Mouse (Mus musculus): ENCODE data around the gene Pafah1b2. TPM values are rescaled to one million over a fixed set of nuclear protein-coding genes. Genes with fewer than 3 reads are reported as not detected.
A peak's percentile ranks its signal among the peaks of the same experiment; 100 is the strongest.

Gene Pafah1b2
- polyA plus RNA-seq, 3 experiments from 2014 or later: 58.6 to 75.2 (median 67.0) TPM

DNA sequence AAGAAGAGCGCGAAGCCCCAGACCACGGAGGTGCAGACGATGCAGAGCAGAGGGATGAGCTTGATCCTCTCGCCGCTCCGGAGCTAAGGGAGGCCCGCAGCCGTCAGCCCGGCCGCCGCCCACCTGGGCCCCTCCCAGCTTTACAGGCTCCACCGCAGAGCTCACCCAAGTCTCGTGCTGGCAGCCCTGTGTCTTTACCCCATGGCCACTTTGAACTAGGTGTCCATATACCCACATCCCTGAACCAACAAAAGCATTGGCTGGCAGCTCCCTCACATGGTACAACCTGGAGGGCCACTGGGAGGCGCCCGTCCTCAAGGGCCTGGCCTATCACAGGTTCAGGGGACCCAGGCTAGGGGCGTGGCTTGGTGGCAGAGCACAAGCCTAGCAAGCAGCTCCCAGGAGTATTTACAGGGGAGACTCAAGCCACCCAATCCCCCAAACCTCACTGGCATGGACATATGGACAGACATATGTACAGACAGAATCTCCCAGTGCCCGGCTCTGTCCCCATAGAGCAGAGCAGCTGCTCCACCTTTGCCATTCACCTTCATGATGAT is 71.1 kb downstream of the Pafah1b2 start:
- no peak for ATAC-seq

DNA sequence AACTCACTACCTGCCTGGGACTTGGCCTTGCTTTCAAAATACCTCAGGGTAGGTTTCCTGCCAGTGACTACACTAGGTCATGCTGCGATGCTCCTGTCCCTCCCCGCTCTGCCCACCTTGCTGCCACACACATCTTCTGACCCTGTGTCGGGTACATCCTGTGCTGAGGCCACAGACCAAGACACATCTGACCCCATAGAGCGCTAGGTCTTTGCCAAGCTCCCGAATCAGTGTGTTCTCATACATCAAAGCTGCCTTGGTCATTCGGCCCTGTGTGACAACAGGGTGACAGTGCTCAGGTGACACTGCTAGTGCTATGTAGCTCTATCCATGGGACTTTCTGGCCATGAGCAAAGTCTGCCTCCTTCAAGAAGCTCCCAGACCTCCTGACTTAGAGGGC is 72.7 kb downstream of the Pafah1b2 start:
- ATAC-seq: no peak

DNA sequence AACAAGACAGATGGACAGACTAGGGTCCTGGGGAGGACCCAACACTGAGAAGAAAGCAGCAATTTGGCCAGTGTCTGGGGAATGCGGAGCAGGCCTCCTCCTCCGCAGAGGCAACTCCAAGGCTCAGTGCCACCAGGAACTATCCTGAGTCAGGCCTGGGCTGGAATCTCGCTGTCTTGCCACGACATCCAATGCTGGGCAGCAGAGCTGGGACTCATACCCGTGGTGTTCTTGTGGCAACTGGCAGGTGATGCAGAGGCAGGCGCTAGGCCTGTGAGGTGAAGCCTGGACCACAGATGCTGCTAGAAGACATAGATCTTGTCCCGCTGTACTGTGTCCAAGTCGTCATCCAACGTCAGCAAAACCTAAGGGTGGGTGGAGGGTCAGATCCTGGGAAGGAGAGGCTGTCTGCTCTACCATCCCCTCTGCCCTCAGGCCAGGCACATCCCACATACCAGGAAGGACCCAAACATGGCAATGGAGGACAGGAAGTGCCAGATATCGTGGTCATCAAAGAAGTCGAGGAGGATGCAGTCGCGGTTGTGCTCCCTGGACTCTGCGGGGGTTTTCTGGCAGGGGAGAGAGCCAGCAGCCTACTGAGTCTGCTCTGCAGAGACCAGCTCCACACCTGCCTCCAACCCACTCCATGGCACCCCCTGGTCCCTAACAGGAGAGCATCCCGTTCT is 73.4 kb downstream of the Pafah1b2 start:
- no peak for ATAC-seq

DNA sequence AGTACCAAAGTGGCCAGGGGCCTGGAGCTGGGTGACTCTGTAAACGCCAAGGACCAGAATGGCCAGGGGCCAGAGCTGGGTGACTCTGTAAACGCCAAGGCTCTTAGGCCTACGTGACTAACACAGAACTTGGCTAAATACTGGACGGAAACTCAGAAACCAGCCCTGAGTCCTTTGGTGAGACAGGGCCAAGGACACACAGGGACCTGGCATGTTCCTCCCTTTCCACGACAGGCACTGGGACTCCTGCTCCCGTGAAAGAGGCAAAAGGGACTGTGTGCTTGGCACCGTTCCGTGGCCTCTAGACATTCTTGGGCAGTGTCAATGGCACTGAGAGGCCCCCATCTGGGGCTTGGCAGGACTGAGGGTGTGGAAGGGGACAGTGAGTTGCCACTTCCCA is 74.4 kb downstream of the Pafah1b2 start:
- ATAC-seq: no peak

DNA sequence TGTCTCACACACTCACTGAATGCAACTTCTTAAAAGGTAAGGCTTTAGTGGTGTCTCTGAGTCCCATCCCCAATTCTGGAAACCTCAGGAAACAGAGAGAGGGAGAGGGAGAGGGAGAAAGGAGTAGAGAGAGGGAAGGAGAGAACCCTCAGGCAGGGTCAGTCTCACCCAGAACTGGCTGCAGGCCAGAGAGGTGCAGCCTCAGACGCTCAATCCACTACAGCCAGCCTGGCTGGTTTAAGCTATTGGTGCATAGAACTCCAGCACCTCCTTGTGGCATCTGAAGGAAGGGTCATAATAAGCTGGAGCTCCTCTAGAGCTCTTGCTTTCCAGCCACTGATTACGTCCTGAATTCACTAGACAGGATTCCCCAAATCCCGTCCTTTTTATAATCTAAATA is 75.6 kb downstream of the Pafah1b2 start:
- peak; percentile 74 for ATAC-seq

DNA sequence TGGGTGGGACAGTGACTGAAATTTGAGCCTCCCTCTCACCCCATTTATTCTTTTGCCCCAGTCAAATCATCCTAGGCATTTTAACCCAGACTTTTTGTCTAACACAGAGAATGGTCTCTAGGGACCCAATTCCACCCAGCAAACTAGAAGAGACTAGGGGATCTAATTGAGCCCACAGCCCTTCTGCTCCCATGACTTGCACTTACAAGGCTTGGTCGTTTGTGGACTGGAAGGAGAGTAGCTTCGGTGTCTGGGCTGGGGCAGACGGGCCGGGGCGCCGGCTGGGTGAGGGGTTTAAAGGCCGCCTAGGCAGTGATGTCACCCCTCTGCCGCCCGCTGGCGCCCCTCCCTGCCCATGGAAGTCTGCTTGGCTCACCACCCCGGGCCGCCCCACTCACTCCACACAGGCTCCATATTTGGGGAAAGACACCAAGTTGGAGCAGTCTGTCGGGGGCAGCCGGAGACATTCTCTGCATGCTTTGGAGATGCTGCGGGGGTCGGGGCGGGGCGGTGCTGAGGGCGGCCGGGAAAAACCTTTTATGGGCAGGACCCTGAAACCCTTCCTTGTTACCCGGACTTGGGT is 76.8 kb downstream of the Pafah1b2 start, which contains the start of gene Tagln:
Gene Tagln (minus strand): TSS at position 431 of the 583 bp plus-strand sequence.
- no peak for ATAC-seq

DNA sequence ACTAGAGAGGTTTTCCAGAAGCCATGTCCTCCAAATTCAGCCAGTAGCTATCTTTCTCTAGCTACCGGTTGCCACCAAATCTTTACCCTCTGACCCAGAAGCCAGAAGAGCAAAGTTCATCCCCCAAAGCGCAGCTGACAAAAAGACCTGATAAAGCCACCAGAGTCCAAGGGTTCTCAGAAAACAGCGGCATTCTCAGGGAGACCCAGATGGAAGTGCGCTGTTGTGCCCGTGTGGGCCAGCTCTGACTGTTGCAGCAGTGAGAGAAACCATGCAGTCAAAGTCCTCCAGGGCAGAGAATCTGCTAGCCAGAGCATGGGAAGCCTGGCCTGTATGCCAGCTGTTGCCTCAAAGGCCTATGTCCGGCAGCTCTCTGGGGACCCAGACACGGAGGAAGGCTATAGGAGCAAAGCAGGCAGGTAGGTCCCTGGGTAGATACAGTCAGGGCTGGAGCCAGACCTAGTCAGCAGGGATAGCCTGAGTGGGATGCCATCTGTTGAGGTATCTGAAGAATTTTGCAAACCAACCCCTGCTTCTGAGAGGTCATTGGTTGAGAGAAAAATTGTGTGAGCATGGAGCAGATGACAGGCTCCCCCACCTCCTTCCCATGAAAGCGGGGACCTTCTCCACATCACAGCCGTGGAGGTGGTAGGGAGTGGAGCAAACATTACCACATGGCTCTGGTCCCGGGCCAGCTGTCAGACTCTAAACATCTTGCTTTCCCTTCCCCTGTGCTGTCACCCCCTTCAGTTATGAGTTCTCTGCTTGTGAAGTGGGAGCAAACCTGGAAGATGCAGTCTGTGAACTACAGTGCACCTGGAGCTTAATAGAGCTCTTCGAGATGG is 79.7 kb downstream of the Pafah1b2 start:
- no peak for ATAC-seq

DNA sequence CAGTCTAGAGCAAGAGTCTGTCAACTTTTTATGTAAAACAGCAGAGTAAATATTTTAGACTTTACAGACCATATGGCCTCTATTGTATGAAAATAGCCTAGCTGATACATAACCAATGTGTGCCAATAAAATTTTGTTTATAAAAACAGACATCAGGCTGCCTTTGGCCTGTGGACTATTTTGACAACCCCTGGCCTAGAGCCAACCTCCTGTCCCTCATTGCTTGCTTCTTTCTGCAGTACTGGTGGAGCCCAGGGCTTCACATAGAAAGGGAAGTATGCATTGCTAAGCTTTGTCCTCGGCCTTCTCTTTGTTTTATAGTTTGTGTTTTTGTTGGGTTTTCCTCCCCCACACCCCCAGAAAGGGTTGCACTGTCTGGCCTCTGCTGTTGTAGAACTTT is 80.5 kb downstream of the Pafah1b2 start:
- ATAC-seq: no peak

DNA sequence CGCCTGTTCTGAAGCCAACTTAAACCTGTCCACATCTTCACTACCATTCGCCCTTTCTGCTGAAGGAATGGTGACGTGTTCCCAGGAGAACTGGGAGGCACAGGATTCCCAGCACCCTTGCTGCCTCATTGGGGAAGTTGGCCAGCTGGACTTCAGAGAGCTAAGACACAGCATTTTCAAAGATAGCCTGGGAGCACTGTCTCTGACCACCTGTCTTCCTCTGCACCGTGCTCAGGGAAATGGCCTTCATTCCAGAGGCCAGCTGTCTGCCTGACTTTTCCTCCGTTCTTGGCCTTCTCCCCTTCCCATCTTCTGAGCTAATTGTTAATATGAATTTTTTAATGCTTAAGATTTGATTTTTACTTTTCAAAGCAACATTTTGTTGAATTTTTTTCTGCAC is 83.2 kb downstream of the Pafah1b2 start:
- no peak for ATAC-seq

DNA sequence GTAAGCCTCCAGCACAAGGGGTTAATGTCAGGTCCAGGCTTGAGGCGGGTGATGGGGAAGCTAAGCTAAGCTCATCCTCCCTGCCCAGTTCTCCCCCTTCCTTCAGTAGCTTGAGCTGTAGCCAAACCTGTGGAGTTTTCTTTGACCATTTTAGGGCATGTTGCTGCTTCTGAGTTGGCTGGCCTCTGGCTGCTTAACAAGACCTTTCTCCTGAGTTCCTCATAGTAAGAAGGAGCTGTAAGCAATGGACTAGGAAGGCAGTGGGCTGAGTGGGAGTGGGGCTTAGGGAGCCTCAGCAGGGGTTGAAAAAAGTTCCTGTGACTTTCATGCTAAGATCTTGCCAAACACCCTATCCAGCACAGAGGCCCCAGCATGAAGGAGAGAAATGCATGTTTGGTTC is 92.6 kb downstream of the Pafah1b2 start:
- no peak for ATAC-seq

DNA sequence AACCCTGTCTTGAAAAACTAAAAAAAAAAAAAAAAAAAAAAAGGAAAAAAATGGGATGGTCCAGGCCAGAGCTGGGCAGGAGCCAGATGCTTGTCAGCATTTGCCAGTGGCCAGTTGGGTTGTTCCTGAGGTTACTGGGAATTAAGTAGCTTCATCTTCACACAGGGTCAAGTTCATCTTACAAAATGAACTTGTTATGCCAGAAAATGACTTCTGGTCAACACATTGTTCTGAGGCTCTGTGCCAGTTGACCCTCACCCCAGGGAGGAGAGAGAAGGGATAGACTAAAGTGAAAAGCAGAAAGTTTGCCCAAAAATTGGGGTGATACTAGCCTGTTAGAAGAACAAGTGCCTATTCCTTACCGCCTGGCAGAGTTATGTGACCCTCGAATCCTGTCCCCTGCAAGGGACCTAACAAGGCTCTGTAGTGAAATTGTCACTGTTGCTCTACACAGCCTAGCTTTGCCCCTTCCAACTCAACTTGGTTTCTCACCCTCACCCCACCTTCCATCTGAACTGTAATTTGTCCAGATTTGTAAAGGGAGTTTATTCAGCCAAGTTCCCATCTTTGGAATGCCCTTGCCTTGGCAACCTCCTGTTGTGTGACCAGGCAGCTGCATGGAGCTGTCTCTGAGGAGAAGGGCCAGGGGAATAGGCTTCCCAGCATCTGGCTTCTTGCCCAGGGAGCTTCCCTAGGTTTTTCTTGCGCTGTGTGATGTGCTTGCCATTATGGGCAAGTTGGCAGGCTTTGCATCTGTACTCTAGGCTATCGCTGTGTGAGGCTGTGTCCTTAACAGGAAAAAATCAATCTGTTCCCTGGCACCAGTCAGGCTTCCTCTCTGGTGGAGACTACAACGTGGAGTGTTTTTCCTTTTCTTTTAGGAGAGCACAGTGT is 95.2 kb downstream of the Pafah1b2 start:
- no peak for ATAC-seq

DNA sequence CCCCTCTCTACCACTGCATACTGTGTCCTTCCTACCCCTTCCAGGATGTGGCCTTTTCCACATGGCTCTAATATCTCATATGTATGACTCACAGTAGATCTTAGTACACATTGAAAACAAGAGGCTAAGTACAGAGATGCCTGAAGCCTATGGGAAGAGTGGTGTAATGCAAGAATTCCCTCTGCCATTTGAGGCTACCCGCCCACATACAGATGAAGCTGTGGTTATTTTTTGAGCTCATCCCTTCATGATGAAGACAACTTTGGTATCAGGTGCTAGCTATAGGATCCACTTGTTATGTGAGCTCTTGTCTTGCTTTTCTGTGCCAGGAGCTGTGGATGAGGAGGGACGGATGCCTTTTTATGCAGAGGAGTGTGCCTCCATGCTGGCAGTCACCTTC is 96.8 kb downstream of the Pafah1b2 start:
- no peak for ATAC-seq

Other genes starting within 250 kb of the Pafah1b2 start
- 10 to 100 TPM in 2 of 3 experiments, 1 to 10 TPM in 1; 9.2 to 12.9 (median 10.2) TPM for gene Cep164, start 184.0 kb downstream of the Pafah1b2 start, polyA plus RNA-seq (2017; shearing (Covaris generic))
- gene Bace1, start 174.1 kb downstream of the Pafah1b2 start, polyA plus RNA-seq (2017; shearing (Covaris generic)): 10 to 100 TPM in 1 of 3 experiments, 1 to 10 TPM in 2; 6.0 to 10.9 (median 9.7) TPM
- 10 to 100 TPM; 13.3 to 17.7 (median 17.4) TPM for gene Pcsk7, start 106.2 kb downstream of the Pafah1b2 start, polyA plus RNA-seq (2017; shearing (Covaris generic))
- gene Rnf214, start 105.8 kb downstream of the Pafah1b2 start, polyA plus RNA-seq (2017; shearing (Covaris generic)): 10 to 100 TPM; 22.5 to 42.6 (median 30.6) TPM
- 1 to 10 TPM in 2 of 3 experiments, under 1 TPM in 1; 0.40 to 2.2 (median 1.1) TPM for gene Tagln, start 76.6 kb downstream of the Pafah1b2 start, polyA plus RNA-seq (2017; shearing (Covaris generic))
- gene Sidt2, start 57.4 kb downstream of the Pafah1b2 start, polyA plus RNA-seq (2017; shearing (Covaris generic)): 10 to 100 TPM; 27.0 to 48.9 (median 35.8) TPM
- gene Sik3, start 130 bp upstream of the Pafah1b2 start, polyA plus RNA-seq (2017; shearing (Covaris generic)): 10 to 100 TPM; 11.0 to 13.9 (median 11.5) TPM
- not detected for gene Apoa1, start 215.9 kb upstream of the Pafah1b2 start, polyA plus RNA-seq (2017; shearing (Covaris generic))
- gene Apoc3, start 222.9 kb upstream of the Pafah1b2 start, polyA plus RNA-seq (2017; shearing (Covaris generic)): not detected
- not detected for gene Apoa4, start 228.0 kb upstream of the Pafah1b2 start, polyA plus RNA-seq (2017; shearing (Covaris generic))